Comparison of ENCODE assay signal across 26 mouse cellular contexts in genomic region chr2:24925284-24925683, GRCm38 (mm10). TPM values are rescaled to one million over a fixed set of nuclear protein-coding genes. Genes with fewer than 3 reads are reported as not detected.
DNase-seq lines count a peak whose midpoint lies in the region; ATAC-seq lines count a peak whose summit lies in the region.
"Had no signal": no experiment of that assay in that cellular context is flagged by ENCODE, and none has a peak within 500 bp of the region (broad histone marks: within the 10 kb centered on the region; RNA-seq: fewer than 3 reads in every experiment).

No protein-coding gene starts in this region.

- H3K4me2 ChIP-seq in neural tube, embryonic 14.5 days (ENCODE audit: low read depth, low read length) = no peak overlapping the region
- H3K4me2 ChIP-seq in neural tube, embryonic 15.5 days = no peak overlapping the region
- H3K4me2 ChIP-seq: forebrain, embryonic 15.5 days; heart, embryonic 13.5 days; hindbrain, embryonic 15.5 days; limb, embryonic 12.5 days; midbrain, embryonic 13.5 days; stomach, embryonic 15.5 days had no signal

- H3K36me3 ChIP-seq in neural tube, embryonic 14.5 days (ENCODE audit: control insufficient read depth, insufficient read depth, low read length) = no peaks in the 10 kb centered on the region
- peaks cover 10% of the 10 kb centered on the region for H3K36me3 ChIP-seq in neural tube, embryonic 15.5 days
- H3K36me3 ChIP-seq: forebrain, embryonic 15.5 days; heart, embryonic 13.5 days; limb, embryonic 12.5 days had no signal

- no peak overlapping the region for H3K4me3 ChIP-seq in neural tube, embryonic 14.5 days (ENCODE audit: low read depth, low read length)
- H3K4me3 ChIP-seq in neural tube, embryonic 15.5 days (replicated peaks) = no peak overlapping the region
- H3K4me3 ChIP-seq: forebrain, embryonic 15.5 days; heart, embryonic 13.5 days; hindbrain, embryonic 10.5 days; hindbrain, embryonic 15.5 days; limb, embryonic 12.5 days; midbrain, embryonic 13.5 days; stomach, embryonic 15.5 days had no signal

- H3K27me3 ChIP-seq in neural tube, embryonic 14.5 days (ENCODE audit: control insufficient read depth, insufficient read depth, low read length) = no peaks in the 10 kb centered on the region
- H3K27me3 ChIP-seq in neural tube, embryonic 15.5 days (replicated peaks) = no peaks in the 10 kb centered on the region
- H3K27me3 ChIP-seq: forebrain, embryonic 15.5 days; heart, embryonic 13.5 days; hindbrain, embryonic 15.5 days; midbrain, embryonic 13.5 days; Patski; stomach, embryonic 15.5 days had no signal

- H3K9ac ChIP-seq in neural tube, embryonic 14.5 days (replicated peaks; ENCODE audit: low read depth, low read length) = no peak overlapping the region
- no peak overlapping the region for H3K9ac ChIP-seq in neural tube, embryonic 15.5 days (replicated peaks)
- H3K9ac ChIP-seq: forebrain, embryonic 15.5 days; heart, embryonic 13.5 days; hindbrain, embryonic 15.5 days; limb, embryonic 12.5 days; midbrain, embryonic 13.5 days; stomach, embryonic 15.5 days had no signal

- no peak overlapping the region for H3K27ac ChIP-seq in neural tube, embryonic 14.5 days (ENCODE audit: low read depth, low read length)
- no peak overlapping the region for H3K27ac ChIP-seq in neural tube, embryonic 15.5 days (replicated peaks)
- H3K27ac ChIP-seq: forebrain, embryonic 15.5 days; heart, embryonic 13.5 days; hindbrain, embryonic 10.5 days; hindbrain, embryonic 15.5 days; limb, embryonic 12.5 days; macrophage; midbrain, embryonic 13.5 days; stomach, embryonic 15.5 days had no signal

- DNase-seq in kidney, adult 11 months = peak; percentile 18
- no peak for DNase-seq in kidney, postnatal 4 days
- peak; percentile 51 for DNase-seq in lung, postnatal 36 days
- DNase-seq in left cerebral cortex, postnatal 25 days (ENCODE audit: low spot score in 2 of 2) = no peak
- DNase-seq: adrenal gland, postnatal 10 days; cerebellum, adult 8-10 months; cerebellum, postnatal 25 days; gastrocnemius, postnatal 36 days; heart, postnatal 10 days; kidney, adult 18-20 months; layer of hippocampus, adult 9-11 months; right cerebral cortex, postnatal 25 days; thymus, postnatal 36 days had no signal

- intact Hi-C loops in left cerebral cortex, postnatal 25 days (cut with DNase I) = no loop called here

- WGBS in neural tube, embryonic 14.5 days = 86% methylated on average over 8 of the region's 8 CpGs
- 90% methylated on average over 8 of the region's 8 CpGs for WGBS in neural tube, embryonic 15.5 days

- H3K4me1 ChIP-seq in neural tube, embryonic 14.5 days (ENCODE audit: control insufficient read depth, insufficient read depth, low read length) = no peaks in the 10 kb centered on the region
- no peaks in the 10 kb centered on the region; the same call in 1 of the 2 replicates for H3K4me1 ChIP-seq in neural tube, embryonic 15.5 days
- H3K4me1 ChIP-seq: forebrain, embryonic 15.5 days; hindbrain, embryonic 10.5 days; hindbrain, embryonic 15.5 days; limb, embryonic 12.5 days; midbrain, embryonic 13.5 days had no signal

- no peaks in the 10 kb centered on the region for H3K9me3 ChIP-seq in neural tube, embryonic 14.5 days (ENCODE audit: control insufficient read depth, low read length)
- H3K9me3 ChIP-seq in neural tube, embryonic 15.5 days (replicated peaks) = no peaks in the 10 kb centered on the region
- H3K9me3 ChIP-seq: forebrain, embryonic 15.5 days; heart, embryonic 13.5 days; hindbrain, embryonic 10.5 days; hindbrain, embryonic 15.5 days; limb, embryonic 12.5 days; midbrain, embryonic 13.5 days; stomach, embryonic 15.5 days had no signal

- ATAC-seq in neural tube, embryonic 14.5 days (ENCODE audit: low read depth) = 0 out of 2 replicates have a peak, but pooled peaks have one; percentile 9
- ATAC-seq in neural tube, embryonic 15.5 days (ENCODE audit: low FRiP score) = no peak
- no peak for ATAC-seq in granulocyte monocyte progenitor cell, adult 5-6 weeks (replicated peaks; ENCODE audit: poor library complexity, severe bottlenecking)
- ATAC-seq: forebrain, embryonic 15.5 days; inflammation-experienced regulatory T-cells, adult 6 months; midbrain, embryonic 13.5 days; Patski had no signal

RNA-seq across cellular contexts. Expression of gene Ehmt1, which starts 5.9 kb away (rescaled TPM):
- 90.8 and 97.0 TPM in 2 replicates for polyA plus RNA-seq in neural tube, embryonic 14.5 days (2014; fragmentation: Nextera tagmentation; extraction: Ambion mirVana)
- 75.0 and 76.4 TPM in 2 replicates for polyA plus RNA-seq in neural tube, embryonic 15.5 days (2015; fragmentation: Nextera tagmentation; extraction: Ambion mirVana)
- total RNA-seq in granulocyte monocyte progenitor cell, adult 5-6 weeks (2014; fragmentation: Nextera tagmentation) = 61.9 and 82.0 TPM in 2 replicates
- total RNA-seq in granulocyte monocyte progenitor cell, adult 5-6 weeks (2017) = 91.2 and 105 TPM in 2 replicates
- total RNA-seq in left cerebral cortex, postnatal 25 days (2021) = 10 to 100 TPM; 52.2 to 56.3 TPM

RNA-seq across cellular contexts. Expression of gene Arrdc1, which starts 9.8 kb away (rescaled TPM):
- polyA plus RNA-seq in neural tube, embryonic 14.5 days (2014; fragmentation: Nextera tagmentation; extraction: Ambion mirVana) = 30.2 and 31.6 TPM in 2 replicates
- polyA plus RNA-seq in neural tube, embryonic 15.5 days (2015; fragmentation: Nextera tagmentation; extraction: Ambion mirVana) = 43.9 and 46.8 TPM in 2 replicates
- 46.0 and 82.7 TPM in 2 replicates for total RNA-seq in granulocyte monocyte progenitor cell, adult 5-6 weeks (2014; fragmentation: Nextera tagmentation)
- 57.3 and 68.1 TPM in 2 replicates for total RNA-seq in granulocyte monocyte progenitor cell, adult 5-6 weeks (2017)
- 10 to 100 TPM; 12.8 to 15.5 TPM for total RNA-seq in left cerebral cortex, postnatal 25 days (2021)

RNA-seq across cellular contexts. Expression of gene Zmynd19, which starts 24.3 kb away (rescaled TPM):
- 18.1 and 26.0 TPM in 2 replicates for polyA plus RNA-seq in neural tube, embryonic 14.5 days (2014; fragmentation: Nextera tagmentation; extraction: Ambion mirVana)
- polyA plus RNA-seq in neural tube, embryonic 15.5 days (2015; fragmentation: Nextera tagmentation; extraction: Ambion mirVana) = 21.3 and 26.2 TPM in 2 replicates
- 18.5 and 26.3 TPM in 2 replicates for total RNA-seq in granulocyte monocyte progenitor cell, adult 5-6 weeks (2014; fragmentation: Nextera tagmentation)
- 38.6 and 72.0 TPM in 2 replicates for total RNA-seq in granulocyte monocyte progenitor cell, adult 5-6 weeks (2017)
- 10 to 100 TPM; 36.8 to 39.4 TPM for total RNA-seq in left cerebral cortex, postnatal 25 days (2021)

RNA-seq across cellular contexts. Expression of gene Dph7, which starts 36.9 kb away (rescaled TPM):
- 34.0 and 39.6 TPM in 2 replicates for polyA plus RNA-seq in neural tube, embryonic 14.5 days (2014; fragmentation: Nextera tagmentation; extraction: Ambion mirVana)
- polyA plus RNA-seq in neural tube, embryonic 15.5 days (2015; fragmentation: Nextera tagmentation; extraction: Ambion mirVana) = 38.6 and 41.7 TPM in 2 replicates
- 24.5 and 25.1 TPM in 2 replicates for total RNA-seq in granulocyte monocyte progenitor cell, adult 5-6 weeks (2014; fragmentation: Nextera tagmentation)
- 21.1 and 23.7 TPM in 2 replicates for total RNA-seq in granulocyte monocyte progenitor cell, adult 5-6 weeks (2017)
- total RNA-seq in left cerebral cortex, postnatal 25 days (2021) = 10 to 100 TPM; 27.5 to 33.5 TPM

RNA-seq across cellular contexts. Expression of gene Mrpl41, which starts 49.6 kb away (rescaled TPM):
- 173 and 181 TPM in 2 replicates for polyA plus RNA-seq in neural tube, embryonic 14.5 days (2014; fragmentation: Nextera tagmentation; extraction: Ambion mirVana)
- polyA plus RNA-seq in neural tube, embryonic 15.5 days (2015; fragmentation: Nextera tagmentation; extraction: Ambion mirVana) = 167 and 179 TPM in 2 replicates
- 69.5 and 99.3 TPM in 2 replicates for total RNA-seq in granulocyte monocyte progenitor cell, adult 5-6 weeks (2014; fragmentation: Nextera tagmentation)
- 174 and 218 TPM in 2 replicates for total RNA-seq in granulocyte monocyte progenitor cell, adult 5-6 weeks (2017)
- 10 to 100 TPM; 72.5 to 79.4 TPM for total RNA-seq in left cerebral cortex, postnatal 25 days (2021)

Comparison
In these comparisons a context has a peak if more than half of its experiments do, and no peak if none do; other contexts are left out.
1. DNase-seq: peak in kidney, adult 11 months (single experiment) and lung, postnatal 36 days (single experiment); none in kidney, postnatal 4 days (0 of 2) and left cerebral cortex, postnatal 25 days (0 of 2).